Mouse (Mus musculus) right cerebral cortex, adult 2 months (tissue): ENCODE results near the gene Ramp2.
A peak's percentile ranks its signal among the peaks of the same experiment; 100 is the strongest.

Source experiments
- DNase-seq, 2 experiments: peaks; one replicate each; pipeline ENCODE4 v3.0.0; 2021 to 2022; ENCODE audit warnings: low spot score in 2 of 2

Gene Ramp2

DNA sequence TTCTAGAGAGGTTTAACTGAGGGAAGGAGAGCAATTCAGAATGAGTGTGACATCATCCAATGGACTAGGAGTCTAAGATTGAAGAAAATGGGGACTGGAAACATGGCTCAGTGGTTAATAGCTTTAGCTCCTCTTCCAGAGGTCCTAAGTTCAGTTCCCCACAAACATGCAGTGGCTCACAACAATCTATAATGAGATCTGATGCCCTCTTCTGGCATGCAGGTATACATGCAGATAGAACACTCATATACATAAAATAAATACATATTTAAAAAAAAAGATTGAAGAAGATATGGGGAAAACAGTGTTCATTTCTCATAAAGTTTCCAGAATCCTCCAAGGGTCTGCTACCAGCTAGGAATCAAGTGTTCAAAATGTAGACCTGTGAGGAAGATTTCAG lies 10.4 kb upstream of the Ramp2 start:
- no peak for DNase-seq

DNA sequence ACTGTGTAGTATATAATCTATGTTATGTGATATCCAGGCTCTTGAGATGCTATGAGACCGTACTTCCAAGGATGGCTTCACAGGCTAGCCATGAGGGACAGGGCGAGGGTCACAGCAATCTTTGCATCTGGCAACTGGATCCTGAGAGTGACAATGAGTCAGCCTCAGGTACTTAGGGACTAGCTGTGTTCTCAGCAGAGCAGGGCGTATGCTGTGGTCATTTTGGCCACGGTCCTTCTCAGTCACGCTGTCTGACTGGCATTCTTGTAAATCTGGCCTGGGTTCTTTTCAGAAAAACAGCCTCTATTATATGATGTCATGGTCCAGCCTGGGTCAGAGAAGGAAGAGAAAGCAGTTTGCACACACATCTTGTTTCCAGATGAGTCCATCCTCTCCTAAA lies 9.0 kb upstream of the Ramp2 start:
- DNase-seq, result no peak

DNA sequence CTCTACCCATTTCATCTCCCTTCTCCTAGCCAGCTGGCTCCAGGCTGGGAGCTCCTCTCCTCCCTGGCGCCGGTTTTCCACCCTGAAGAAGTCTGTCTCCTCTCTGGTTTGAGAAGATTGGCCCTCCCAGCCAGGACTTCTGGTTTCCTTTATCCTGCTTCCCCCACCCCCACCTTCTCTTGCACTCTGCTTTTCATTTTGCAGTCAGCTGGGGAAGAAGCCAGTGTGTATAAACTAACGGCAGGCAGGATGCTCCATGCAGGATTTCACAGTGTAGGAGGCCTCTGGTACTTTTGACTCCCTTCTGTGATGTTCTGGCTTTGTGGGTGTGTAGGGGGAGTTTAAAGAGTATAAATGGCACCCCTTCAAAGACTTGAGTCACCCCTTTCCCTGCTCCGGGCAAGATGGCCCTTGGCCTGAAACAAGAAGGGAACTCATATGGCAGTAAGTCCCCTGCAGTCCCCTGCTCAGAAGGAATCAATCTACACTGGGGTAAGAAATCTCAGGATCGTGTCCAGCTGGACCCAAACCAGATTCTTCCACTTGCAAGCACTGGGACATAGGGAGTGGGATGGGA lies 7.7 kb upstream of the Ramp2 start:
- DNase-seq, result peak in 1 of 2 experiments; percentile 31

DNA sequence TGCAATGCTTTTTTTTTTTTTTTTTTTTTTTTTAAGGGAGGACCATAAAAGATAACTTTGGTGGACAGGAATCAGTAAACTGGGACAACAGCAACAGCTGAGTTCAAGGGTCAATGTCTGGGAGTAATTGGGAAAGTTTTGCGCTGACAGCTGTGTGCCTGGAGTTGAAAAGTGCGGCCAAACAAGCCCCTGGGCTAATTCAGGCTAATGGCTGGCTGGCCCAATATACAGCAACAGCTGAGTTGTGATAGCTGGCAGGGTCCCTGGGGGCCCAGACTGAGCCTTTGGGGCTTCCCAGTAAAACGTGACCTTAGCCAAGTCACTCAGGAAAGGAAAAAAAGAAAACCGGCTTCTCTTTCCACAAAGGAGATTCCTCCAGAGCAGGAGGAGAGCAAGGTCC lies 757 bp upstream of the Ramp2 start:
- no peak for DNase-seq

DNA sequence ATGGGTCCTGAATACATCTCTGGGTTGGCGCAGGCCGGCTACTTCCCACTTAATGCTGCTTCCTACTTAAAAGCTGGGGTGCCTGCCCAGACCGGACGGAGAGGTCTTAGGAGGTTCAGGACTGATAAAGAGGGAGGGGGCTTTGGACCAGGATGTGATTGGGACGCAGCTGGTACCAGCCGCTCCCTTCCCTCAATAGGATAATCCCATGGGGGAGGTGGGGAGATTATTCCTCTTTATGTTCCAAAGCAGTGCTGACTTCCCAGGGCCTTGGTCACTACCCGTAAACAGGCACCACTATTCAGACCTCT lies 829 bp downstream of the Ramp2 start:
- DNase-seq, result no peak

DNA sequence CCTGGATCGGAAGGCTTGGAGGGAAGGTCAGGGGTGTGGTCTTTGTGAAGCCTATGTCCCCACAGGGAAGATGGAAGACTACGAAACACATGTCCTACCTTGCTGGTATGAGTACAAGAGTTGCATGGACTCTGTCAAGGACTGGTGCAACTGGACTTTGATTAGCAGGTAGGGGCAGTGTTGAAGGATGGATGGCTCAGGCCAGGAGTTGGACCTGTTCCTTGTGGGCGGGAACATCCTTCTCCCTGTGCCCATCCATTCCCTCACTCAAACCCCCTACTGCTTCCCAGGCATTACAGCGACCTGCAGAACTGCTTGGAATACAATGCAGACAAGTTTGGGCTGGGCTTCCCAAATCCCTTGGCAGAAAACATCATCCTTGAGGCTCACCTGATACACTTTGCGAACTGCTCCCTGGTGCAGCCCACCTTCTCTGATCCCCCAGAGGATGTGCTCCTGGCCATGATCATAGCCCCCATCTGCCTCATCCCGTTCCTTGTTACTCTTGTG lies 1.7 kb downstream of the Ramp2 start:
- no peak for DNase-seq

DNA sequence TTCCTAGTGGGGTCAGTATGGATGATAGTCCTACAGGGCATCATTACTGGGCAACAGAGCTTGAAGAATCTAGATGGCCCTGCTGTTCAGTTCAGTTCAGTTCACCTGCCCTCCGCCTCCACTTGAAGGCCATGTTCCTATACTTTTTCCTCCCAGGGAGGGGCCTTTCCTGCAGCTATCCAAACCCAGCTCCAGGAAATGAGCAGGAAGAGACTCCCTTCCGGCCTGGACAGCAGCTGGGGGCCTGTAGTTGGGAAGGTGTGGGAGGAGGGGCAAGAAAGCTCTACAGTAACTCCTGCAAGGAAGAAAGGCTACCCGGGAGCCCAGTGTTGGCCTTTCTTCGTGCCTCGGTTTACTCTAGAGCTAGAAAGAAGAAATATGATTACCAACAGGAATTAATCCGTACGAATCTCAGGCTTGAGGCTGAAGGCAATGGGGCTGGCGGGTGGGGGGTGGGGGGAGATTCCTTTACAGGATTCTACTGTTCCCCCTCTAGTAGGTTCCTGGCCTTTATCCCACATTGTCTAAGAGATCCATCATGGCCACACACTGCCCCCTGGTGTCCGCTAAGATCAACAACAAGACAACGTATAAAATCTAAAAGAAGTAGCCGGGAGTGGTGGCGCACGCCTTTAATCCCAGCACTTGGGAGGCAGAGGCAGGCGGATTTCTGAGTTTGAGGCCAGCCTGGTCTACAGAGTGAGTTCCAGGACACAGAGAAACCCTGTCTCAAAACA lies 2.6 kb downstream of the Ramp2 start:
- peak; percentile 66 to 79 for DNase-seq

DNA sequence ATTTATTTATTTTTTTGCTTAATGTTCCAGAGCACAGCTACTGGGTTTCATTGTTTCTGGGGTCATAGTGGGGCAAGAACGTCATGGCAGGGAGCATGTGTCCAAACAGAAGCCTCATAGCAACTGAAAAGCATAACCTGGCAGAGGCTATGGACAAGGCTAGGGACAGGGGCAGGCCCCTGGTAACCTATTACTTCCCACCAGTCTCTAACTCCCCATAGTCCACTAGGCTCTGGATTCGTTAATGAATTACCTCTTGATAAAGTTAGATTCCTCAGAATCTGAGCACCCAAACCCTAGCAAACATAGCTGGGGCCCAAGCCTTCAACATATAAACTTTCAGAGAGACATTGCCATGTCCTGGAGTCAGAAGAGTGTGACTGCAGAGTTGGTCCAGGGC lies 5.2 kb downstream of the Ramp2 start:
- no peak for DNase-seq

DNA sequence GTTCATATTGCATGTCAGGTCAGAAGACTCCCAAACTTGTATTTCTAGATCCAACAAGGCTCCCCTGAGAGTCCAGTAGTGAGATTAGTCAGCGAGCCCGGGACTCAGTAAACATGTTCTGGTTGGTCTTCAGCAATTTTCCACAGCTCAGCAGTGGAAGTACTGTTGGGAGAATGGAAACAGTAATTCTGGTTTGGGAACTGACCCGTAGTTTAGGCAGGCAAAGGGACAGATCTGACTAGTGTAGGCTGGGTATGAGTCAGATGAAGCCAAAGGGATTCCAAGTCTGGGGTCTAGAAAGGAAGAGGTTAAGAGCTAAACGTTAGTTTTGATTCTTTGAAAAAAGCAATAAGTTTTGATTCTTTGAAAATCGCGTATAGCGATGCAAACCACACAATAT lies 7.1 kb downstream of the Ramp2 start:
- no peak for DNase-seq

DNA sequence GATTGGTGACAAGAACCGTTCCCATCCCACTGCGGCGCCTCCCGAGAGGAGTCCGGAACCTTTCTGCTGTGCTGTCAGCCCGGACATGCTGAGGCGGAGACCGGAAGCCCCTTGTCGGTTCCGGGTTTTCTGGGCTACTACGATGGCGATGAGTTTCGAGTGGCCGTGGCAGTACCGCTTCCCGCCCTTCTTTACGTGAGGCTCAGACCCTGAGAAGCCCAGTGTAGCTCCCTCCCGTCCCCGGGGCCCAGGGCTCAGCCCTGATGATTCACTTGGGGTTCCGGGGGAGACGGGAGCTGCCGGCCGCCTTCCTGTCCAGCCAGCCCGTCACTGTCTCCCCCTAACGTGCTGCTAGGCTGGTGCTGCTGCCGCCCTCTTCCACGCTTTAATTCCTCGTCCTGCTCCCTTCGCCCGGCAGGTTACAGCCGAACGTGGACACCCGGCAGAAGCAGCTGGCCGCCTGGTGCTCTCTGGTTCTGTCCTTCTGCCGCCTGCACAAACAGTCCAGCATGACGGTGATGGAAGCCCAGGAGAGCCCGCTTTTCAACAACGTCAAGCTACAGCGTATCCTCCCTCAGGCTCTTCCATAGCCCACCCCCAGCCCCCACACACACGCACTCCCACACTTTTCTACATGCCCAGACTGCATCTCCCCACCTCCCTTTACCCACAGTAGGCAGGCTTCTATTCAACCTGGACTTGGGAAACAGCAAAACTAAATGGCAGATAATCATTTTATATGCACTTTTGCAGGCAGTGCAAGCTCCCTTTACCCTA lies 8.0 kb downstream of the Ramp2 start, which contains the start of gene Vps25:
Gene Vps25 (plus strand): TSS at position 95 of the 777 bp plus-strand sequence.
- DNase-seq, result peak; percentile 87 to 89

DNA sequence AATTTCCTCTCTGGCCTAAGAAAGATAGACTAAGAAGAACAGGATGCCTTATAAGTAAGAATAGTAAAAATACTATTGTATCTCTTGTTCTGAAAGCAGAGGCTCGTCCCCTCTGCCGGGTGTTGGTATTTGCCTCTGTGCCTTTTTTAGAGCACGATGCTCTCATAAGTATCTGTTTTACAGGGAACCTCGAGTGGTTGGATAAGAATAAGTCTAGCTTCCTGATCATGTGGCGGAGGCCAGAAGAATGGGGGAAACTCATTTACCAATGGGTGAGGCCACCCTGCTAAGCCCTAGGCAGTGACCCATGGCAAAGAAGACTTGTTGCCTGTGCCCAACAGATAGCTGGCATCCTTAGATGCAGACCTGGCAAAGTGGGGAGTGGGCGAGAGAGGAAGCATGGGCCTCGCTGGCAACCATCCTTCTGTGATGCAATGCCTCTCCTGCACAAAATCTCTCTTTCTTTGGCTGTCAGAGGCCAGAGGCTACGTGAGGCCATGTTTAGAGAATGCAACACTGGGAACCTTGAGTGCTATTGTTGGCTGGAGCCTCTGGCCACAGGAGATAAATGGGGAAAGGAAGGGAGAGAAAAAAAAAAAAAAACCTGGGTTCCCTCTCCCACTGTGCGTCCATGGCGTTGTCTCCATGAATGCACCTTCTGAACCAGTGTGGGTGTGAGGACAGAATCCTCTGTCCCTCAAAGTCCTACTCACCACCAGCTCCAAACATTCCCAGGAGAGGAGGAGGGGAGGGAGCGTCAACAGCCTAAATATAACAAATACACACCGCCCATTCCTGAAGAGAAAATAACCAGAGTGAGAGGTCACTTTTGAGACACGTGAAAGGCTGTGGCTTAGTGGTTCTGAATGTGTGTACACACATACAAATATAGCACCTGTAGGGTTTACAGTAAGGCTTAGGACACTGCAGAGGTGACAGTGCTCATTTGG lies 10.3 kb downstream of the Ramp2 start:
- DNase-seq, result no peak

DNA sequence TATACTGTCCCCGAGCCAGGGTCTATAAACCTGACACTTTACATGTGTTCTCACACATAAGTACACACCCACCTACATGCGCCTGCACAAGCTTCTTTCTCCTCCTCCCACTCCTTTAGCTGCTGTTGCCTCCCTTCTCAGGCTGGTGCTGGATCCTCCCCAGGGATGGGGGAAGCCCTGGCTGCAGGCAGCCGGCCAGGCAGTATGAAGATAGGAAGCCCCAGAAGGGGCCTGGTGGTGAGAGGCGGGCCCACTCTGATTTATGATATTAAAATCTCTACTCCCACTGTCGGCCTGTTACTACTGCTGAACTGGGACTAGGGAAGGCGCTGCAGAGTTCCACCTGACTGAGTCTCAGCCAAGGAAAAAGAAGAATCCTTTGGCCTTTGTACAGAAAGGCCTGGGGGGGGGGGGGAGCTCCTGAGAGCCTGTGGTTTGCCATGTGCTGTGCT lies 13.5 kb downstream of the Ramp2 start:
- peak; percentile 66 to 76 for DNase-seq

DNA sequence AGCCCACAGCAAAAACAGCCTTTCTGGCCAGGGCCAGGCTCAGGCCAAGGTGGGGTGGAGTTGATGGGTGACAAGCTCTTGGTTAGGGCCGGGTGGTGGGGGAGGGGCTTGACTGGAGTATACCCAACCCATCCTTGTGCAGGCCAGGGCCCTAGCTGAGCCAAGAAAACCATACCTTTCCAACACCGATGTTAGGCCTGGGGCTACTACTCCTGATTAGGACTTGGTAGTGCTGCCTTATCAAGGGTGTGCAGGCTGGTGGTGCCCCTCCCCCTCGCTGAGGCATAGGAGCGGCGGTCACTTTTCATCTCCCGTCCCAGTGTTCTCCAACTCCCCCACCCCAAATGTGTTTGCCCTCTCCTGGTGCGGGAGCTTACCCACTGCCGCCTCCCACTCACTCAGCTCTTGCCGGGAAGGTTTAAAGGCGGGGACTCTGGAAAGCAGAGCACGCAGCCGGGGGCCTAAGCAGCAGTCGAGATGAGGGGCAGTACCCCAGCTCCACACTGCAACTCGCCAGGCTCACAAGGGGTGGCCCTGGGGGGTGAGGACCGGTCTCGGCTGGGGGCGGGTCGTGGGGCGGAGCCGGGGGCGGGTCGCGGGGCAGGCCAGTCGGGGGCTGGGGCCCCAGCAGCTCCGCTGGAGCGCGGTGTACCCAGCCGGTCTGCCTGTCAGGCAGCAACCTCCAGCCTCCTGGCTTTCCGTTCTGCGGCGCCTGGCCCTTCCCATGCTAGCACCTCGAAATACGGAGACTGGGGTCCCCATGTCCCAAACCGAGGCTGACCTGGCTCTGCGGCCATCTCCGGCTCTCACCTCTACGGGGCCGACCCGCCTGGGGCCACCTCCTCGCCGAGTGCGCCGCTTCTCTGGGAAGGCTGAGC lies 14.4 kb downstream of the Ramp2 start, which contains the start of gene Wnk4:
Gene Wnk4 (plus strand): TSS at position 620 of the 878 bp plus-strand sequence.
- DNase-seq, result peak; percentile 21 to 24

DNA sequence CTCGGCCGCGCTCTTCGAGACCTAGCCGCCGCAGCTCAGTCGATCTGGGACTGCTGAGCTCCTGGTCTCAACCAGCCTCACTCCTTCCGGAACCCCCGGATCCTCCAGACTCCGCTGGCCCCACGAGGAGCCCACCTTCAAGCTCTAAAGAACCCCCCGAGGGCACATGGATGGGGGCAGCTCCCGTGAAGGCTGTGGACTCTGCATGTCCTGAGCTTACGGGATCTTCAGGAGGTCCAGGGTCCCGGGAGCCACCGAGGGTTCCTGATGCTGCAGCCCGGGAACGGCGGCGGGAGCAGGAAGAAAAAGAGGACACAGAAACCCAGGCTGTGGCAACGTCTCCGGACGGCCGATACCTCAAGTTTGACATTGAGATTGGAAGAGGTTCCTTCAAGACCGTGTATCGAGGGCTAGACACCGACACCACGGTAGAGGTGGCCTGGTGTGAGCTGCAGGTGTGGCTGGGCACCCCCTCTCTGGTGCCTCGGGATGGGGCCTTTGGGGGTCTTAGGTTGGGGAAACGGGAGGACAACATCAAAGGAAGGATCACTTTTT lies 15.1 kb downstream of the Ramp2 start:
- no peak for DNase-seq

DNA sequence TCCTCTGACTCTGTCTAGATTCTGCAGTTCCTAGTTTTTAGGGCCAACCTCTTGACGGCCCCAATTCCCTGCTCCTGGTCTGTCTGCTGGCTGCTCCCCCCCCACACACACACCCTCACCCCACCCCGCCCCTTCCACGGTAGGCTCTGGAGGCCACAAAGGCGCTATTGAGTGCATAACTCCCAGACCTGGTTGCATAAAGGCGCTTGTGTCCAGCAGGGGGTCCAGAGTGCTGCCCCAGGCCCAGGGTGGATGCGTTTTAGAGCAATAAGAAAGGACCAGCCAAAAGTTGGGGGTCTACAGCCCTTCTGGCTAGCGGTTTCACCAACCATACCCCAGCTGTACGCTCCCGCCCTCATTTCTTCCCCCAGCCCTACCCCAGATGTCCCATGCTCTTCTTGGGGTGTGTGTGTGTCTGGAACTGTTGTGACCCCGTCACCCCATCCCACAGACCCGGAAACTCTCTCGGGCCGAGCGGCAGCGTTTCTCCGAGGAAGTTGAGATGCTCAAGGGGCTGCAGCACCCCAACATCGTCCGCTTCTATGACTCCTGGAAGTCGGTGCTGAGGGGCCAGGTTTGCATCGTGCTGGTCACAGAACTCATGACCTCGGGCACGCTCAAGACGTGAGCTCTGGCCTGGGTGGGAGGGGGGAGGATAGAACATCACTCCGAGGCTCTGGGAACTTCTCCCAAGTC lies 16.6 kb downstream of the Ramp2 start:
- no peak for DNase-seq

DNA sequence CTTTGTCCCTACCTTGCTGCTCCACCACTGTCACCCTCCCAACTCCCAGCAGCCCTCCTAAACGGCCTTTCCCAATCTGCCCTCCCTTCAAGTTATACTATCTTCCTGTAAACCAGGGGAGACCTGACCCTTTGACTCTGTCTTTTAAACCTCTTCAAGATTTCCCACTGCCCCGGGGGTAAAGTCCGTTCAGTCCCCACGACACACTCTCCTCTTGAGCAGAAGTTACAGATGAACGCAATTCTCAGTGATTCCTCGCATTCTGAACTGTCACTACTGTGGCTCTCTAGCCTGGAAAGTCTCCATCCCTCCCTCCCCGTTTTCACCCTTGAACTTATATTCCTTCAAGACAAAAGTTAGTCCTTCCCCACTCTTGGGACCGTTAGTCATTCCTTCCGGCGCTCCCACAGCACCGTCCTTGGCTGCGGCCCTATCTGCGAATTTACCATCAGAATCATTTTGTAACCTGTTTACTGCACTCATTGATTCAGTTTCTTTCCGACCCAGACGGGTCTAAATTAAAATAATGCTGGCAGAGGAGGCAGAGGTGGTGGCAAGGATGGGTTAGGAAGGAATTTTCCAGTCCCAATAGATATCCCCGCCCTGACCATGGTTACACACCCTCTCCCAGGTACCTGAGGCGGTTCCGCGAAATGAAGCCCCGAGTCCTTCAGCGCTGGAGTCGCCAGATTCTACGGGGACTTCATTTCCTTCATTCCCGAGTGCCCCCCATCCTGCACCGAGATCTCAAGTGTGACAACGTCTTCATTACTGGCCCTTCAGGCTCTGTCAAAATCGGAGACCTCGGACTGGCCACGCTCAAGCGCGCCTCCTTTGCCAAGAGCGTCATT lies 17.5 kb downstream of the Ramp2 start:
- DNase-seq, result no peak

DNA sequence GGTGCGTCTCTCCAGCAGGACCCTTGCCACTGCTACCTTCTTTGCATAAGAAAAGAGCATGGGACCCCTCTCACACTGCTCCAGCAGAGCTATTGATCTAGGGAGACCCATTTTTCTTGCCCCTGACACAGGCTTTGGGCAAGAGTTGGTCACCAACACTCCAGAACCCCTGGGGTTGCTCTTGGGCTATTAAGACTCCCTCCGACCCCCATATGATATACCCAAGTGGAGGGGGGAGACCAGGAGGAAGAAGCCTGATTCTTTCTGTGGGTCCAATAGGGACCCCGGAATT lies 18.1 kb downstream of the Ramp2 start:
- DNase-seq, result no peak

DNA sequence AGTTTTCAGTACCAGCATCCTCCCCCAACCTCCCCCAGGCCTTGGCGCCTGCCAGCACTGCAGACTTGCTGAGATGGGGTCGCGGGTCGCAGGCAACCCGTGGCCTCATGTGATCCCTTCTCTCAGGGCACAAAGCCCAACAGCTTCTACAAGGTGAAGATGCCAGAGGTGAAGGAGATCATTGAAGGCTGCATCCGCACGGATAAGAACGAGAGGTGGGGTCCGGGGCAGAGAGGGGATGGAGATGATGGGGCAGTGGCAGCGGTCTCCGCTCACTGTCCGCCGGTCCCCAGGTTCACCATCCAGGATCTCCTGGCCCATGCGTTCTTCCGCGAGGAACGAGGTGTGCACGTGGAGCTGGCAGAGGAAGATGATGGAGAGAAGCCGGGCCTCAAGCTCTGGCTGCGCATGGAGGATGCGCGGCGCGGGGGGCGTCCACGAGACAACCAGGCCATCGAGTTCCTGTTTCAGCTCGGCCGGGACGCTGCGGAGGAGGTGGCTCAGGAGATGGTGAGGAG lies 19.2 kb downstream of the Ramp2 start:
- no peak for DNase-seq

DNA sequence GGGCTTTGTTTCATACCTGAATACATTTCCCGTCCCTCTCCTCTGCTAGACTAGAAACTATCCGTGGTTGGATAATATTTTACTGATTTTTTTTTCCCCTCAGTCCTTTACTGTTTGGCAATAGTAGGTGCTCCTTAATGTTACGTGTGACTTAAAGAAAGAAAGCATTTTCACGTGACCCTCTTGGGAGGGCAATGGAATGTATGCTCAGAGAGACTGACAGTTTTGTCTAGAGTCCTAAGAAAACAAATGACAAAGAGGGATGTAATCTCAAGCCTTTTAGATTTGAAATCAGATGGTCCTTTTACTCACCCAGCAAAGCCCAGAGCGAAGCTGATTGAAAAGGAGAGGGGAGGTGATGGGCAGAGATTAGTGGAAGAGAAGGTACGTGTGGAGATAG lies 20.1 kb downstream of the Ramp2 start:
- no peak for DNase-seq
